Mouse (Mus musculus) olfactory bulb, adult 2 months (tissue): Measurements from ENCODE around the gene Rpl39l.

Source experiments
- CTCF ChIP-seq: fragments of 200-500 bp; IDR thresholded peaks from 2 replicates; pipeline ENCODE4 v1.5.1; 2012; ENCODE audit warnings: low read depth, mild to moderate bottlenecking, low read length, moderate library complexity; ENCODE audit not compliant: insufficient read depth
- POLR2A ChIP-seq: fragments of 200-500 bp; IDR thresholded peaks from 2 replicates; pipeline ENCODE4 v1.6.1; 2012; ENCODE audit warnings: mild to moderate bottlenecking, low read depth, low read length, moderate library complexity; ENCODE audit not compliant: insufficient read depth

GRCm38 (mm10) chr16:10127586-10127985 is 42.4 kb upstream of the Rpl39l start:
- TF ChIP-seq POLR2A (no peak), CTCF (no peak)
